Mouse (Mus musculus) C2C12 (cell line): Measurements from ENCODE around the gene Frat1.

ENCODE experiments used
- CTCF ChIP-seq: IDR thresholded peaks from one replicate; pipeline ENCODE4 v1.5.1; 2011; ENCODE audit not compliant: control insufficient read depth, insufficient read depth, insufficient read length
- MAX ChIP-seq: IDR thresholded peaks from one replicate; pipeline ENCODE4 v1.6.1; 2011; ENCODE audit warnings: mild to moderate bottlenecking, control low read depth
- USF1 ChIP-seq: IDR thresholded peaks from one replicate; pipeline ENCODE4 v1.6.1; 2011; ENCODE audit warnings: low read depth, mild to moderate bottlenecking, control low read depth, moderate library complexity

GRCm38 (mm10) chr19:41813374-41813773 lies 16.4 kb upstream of the Frat1 start:
- TF ChIP-seq MAX (no peak), CTCF (no peak), USF1 (no peak)
